Mouse (Mus musculus) heart, adult 2 months (tissue): ENCODE measurements at regions not wholly inside any gene's neighbourhood (a gene's known extent, or its start where the extent isn't known, plus 50 kb on each side); places are given as distances from the start of the nearest gene placed in this dataset.
A peak's percentile ranks its signal among the peaks of the same experiment; 100 is the strongest.

Source experiments
- DNase-seq, 2 experiments: peaks; one replicate each; pipeline ENCODE4 v3.0.0; 2021
- H3K27ac ChIP-seq: fragments of 200-600 bp; 2 replicates; pipeline ENCODE4 v1.8.1; 2022
- H3K27me3 ChIP-seq: fragments of 200-500 bp; 2 replicates; pipeline ENCODE4 v1.6.1; 2012; ENCODE audit warnings: mild to moderate bottlenecking, low read length, inconsistent platforms, mixed read lengths; ENCODE audit not compliant: control insufficient read depth, insufficient read depth
- H3K36me3 ChIP-seq: fragments of 200-500 bp; 2 replicates; pipeline ENCODE4 v1.6.1; 2012; ENCODE audit warnings: low read length, inconsistent platforms; ENCODE audit not compliant: control insufficient read depth, insufficient read depth
- H3K4me1 ChIP-seq: fragments of 200-500 bp; 2 replicates; pipeline ENCODE4 v1.6.1; 2011; ENCODE audit warnings: low read length; ENCODE audit not compliant: control insufficient read depth, insufficient read depth
- H3K4me3 ChIP-seq: fragments of 200-600 bp; 2 replicates; pipeline ENCODE4 v1.8.1; 2022
- H3K79me2 ChIP-seq: fragments of 200-500 bp; replicated peaks from 2 replicates; pipeline ENCODE4 v1.6.1; 2012; ENCODE audit warnings: mild to moderate bottlenecking, inconsistent platforms, low read length, moderate library complexity, mixed read lengths; ENCODE audit not compliant: control insufficient read depth, insufficient read depth
- H3K9ac ChIP-seq: fragments of 200-500 bp; 2 replicates; pipeline ENCODE4 v1.6.1; 2012; ENCODE audit warnings: low read depth, mild to moderate bottlenecking, control low read depth, inconsistent platforms, low read length, mixed read lengths
- CTCF ChIP-seq: fragments of 200-600 bp; IDR thresholded peaks from 2 replicates; pipeline ENCODE4 v1.8.1; 2022; ENCODE audit warnings: antibody characterized with exemption, mild to moderate bottlenecking, moderate library complexity
- EP300 ChIP-seq: fragments of 200-500 bp; IDR thresholded peaks from 2 replicates; pipeline ENCODE4 v1.6.1; 2011; ENCODE audit warnings: low read depth, low read length, control low read depth; ENCODE audit not compliant: insufficient read depth
- POLR2A ChIP-seq: fragments of 200-500 bp; IDR thresholded peaks from 2 replicates; pipeline ENCODE4 v1.6.1; 2011; ENCODE audit warnings: mild to moderate bottlenecking, low read depth, low read length, control low read depth; ENCODE audit not compliant: insufficient read depth
- WGBS: fragments of 180-500 bp; shearing (Covaris S2); methylation state at CpG from one replicate; pipeline ENCODE4 v1.1.7; 2018; 5-methylcytosine and 5-hydroxymethylcytosine counted together
- intact Hi-C: fragments of 180-260 bp; cut with DNase I; formaldehyde crosslinking; loops from one replicate; pipeline ENCODE4 v1.15.1; 2025

- no peaks in the 10 kb centered on the region for H3K27me3 ChIP-seq
- WGBS = 6% methylated on average over 1 of the region's 1 CpGs
- H3K79me2 ChIP-seq = no peaks in the 10 kb centered on the region
- DNase-seq = peak in 1 of 2 experiments; percentile 57
- H3K4me3 ChIP-seq = no peak overlapping the region
- no peak for TF ChIP-seq POLR2A
- no peak for TF ChIP-seq CTCF
- peak; percentile 83; the same call in 1 of the 2 replicates for TF ChIP-seq EP300
- intact Hi-C loops = no loop called here
- H3K27ac ChIP-seq = peak overlapping the region; percentile 69
- peaks cover 4% of the 10 kb centered on the region for H3K36me3 ChIP-seq
- peaks cover 5% of the 10 kb centered on the region for H3K4me1 ChIP-seq
- no peak overlapping the region for H3K9ac ChIP-seq
These were observed 55.8 kb upstream of the Ptger4 start for GRCm38 (mm10) chr15:5299807-5300206.

GRCm38 (mm10) chr15:5296949-5297348 is 53.0 kb upstream of the Ptger4 start:
- Histone ChIP-seq H3K36me3 (peaks cover 4% of the 10 kb centered on the region), H3K4me3 (no peak overlapping the region), H3K79me2 (no peaks in the 10 kb centered on the region), H3K27ac (no peak overlapping the region), H3K27me3 (no peaks in the 10 kb centered on the region), H3K9ac (no peak overlapping the region), H3K4me1 (peaks cover 5% of the 10 kb centered on the region)
- WGBS = 80% methylated on average over 2 of the region's 2 CpGs
- intact Hi-C loops = no loop called here
- DNase-seq = no peak
- no peak for TF ChIP-seq POLR2A
- TF ChIP-seq CTCF = no peak
- TF ChIP-seq EP300 = no peak
